Mouse (Mus musculus): Measurements from ENCODE around the gene Pebp1. TPM values are rescaled to one million over a fixed set of nuclear protein-coding genes. Genes with fewer than 3 reads are reported as not detected.

The Pebp1 gene
- polyA plus RNA-seq (2015; fragmentation: Nextera tagmentation; extraction: Ambion mirVana): 233 and 253 TPM in 2 replicates

GRCm38 (mm10) chr5:117286831-117287822 is at the start of gene Pebp1:
Pebp1 (minus strand) TSS chr5:117287625.

GRCm38 (mm10) chr5:117318741-117319629 is 31.6 kb upstream of the Pebp1 start, which contains the start of gene Vsig10:
Vsig10 (plus strand) TSS chr5:117319083.

Other genes with a start within 250 kb of the Pebp1 start
- 31.4 and 32.8 TPM in 2 replicates for gene Suds3, start 171.5 kb downstream of the Pebp1 start, polyA plus RNA-seq (2015; fragmentation: Nextera tagmentation; extraction: Ambion mirVana)
- gene Taok3, start 167.5 kb downstream of the Pebp1 start, polyA plus RNA-seq (2015; fragmentation: Nextera tagmentation; extraction: Ambion mirVana): 45.3 and 46.2 TPM in 2 replicates
- gene Vsig10, start 31.5 kb upstream of the Pebp1 start, polyA plus RNA-seq (2015; fragmentation: Nextera tagmentation; extraction: Ambion mirVana): 6.9 and 8.0 TPM in 2 replicates
- 24.9 and 29.2 TPM in 2 replicates for gene Wsb2, start 69.7 kb upstream of the Pebp1 start, polyA plus RNA-seq (2015; fragmentation: Nextera tagmentation; extraction: Ambion mirVana)
- gene Rfc5, start 101.4 kb upstream of the Pebp1 start, polyA plus RNA-seq (2015; fragmentation: Nextera tagmentation; extraction: Ambion mirVana): 66.3 and 67.2 TPM in 2 replicates
- 0.11 and 0.18 TPM in 2 replicates for gene Ksr2, start 126.4 kb upstream of the Pebp1 start, polyA plus RNA-seq (2015; fragmentation: Nextera tagmentation; extraction: Ambion mirVana)